8 mouse cellular contexts compared by ENCODE assay signal in the genomic region with DNA sequence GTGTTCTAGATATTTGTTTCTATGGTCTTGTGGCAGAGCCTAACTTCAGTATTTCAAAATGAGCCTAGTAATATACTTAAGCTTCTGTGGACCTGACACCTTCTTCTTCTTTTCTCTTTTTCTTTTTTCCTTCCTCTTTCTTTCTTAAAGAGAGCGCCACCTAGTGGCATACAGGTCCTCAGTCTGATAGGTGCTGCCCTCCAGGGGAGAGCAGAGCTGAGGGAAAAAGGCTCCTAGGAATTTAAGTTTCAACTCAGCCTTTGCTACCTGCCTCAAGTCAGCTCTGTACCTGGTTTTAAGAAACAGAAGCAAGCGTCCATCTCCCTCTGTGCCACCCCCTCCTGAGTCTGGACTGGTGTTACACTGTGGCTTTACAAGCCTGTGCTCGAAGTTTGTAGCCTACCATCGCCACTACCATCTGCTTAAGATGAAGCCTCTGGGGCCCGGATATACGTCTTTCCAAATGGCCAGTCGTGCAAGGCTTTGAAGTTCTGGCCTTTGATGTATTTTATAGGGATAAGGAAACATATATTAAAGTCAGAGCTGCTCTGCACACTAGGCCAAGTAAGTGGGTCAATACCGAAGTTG.
DNase-seq lines count a peak whose midpoint lies in the region; ATAC-seq lines count a peak whose summit lies in the region.

No protein-coding gene starts in this region.

- H3K4me1 ChIP-seq in midbrain, embryonic 10.5 days: peaks cover 16% of the 10 kb centered on the region
- peaks cover 5% of the 10 kb centered on the region; the same call in 1 of the 2 replicates for H3K4me1 ChIP-seq in midbrain, embryonic 15.5 days

- H3K27ac ChIP-seq in midbrain, embryonic 10.5 days (replicated peaks): no peak overlapping the region
- no peak overlapping the region for H3K27ac ChIP-seq in midbrain, embryonic 15.5 days

- H3K4me2 ChIP-seq in midbrain, embryonic 15.5 days: no peak overlapping the region

- H3K4me3 ChIP-seq in midbrain, embryonic 10.5 days: no peak overlapping the region
- no peak overlapping the region for H3K4me3 ChIP-seq in midbrain, embryonic 15.5 days

- 60% methylated on average over 8 of the region's 8 CpGs for WGBS in midbrain, embryonic 10.5 days
- 57% methylated on average over 8 of the region's 8 CpGs for WGBS in midbrain, embryonic 15.5 days

- DNase-seq in adrenal gland, postnatal 14 days: peak; percentile 54
- no peak for DNase-seq in adrenal gland, postnatal 4 days (ENCODE audit: low spot score in 2 of 2)
- peak; percentile 36 for DNase-seq in midbrain, embryonic 10.5 days (ENCODE audit: low spot score)
- DNase-seq in cerebellum, postnatal 10 days: peak; percentile 61 to 65
- peak; percentile 58 for DNase-seq in kidney, postnatal 10 days
- DNase-seq in spleen, postnatal 36 days (ENCODE audit: low spot score in 2 of 2): no peak

- H3K9ac ChIP-seq in midbrain, embryonic 15.5 days: no peak overlapping the region

- H3K36me3 ChIP-seq in midbrain, embryonic 10.5 days: no peaks in the 10 kb centered on the region
- H3K36me3 ChIP-seq in midbrain, embryonic 15.5 days (replicated peaks): no peaks in the 10 kb centered on the region

- no peaks in the 10 kb centered on the region for H3K27me3 ChIP-seq in midbrain, embryonic 10.5 days (ENCODE audit: low read depth, poor library complexity, severe bottlenecking)
- H3K27me3 ChIP-seq in midbrain, embryonic 15.5 days (replicated peaks): no peaks in the 10 kb centered on the region

- H3K9me3 ChIP-seq in midbrain, embryonic 10.5 days (replicated peaks): no peaks in the 10 kb centered on the region
- H3K9me3 ChIP-seq in midbrain, embryonic 15.5 days: no peaks in the 10 kb centered on the region

- no peak for ATAC-seq in midbrain, embryonic 15.5 days (replicated peaks)
- ATAC-seq in megakaryocyte progenitor cell, adult 5-6 weeks (replicated peaks; ENCODE audit: poor library complexity): peak; percentile 93

Comparison
In these comparisons a context has a peak if more than half of its experiments do, and no peak if none do; other contexts are left out.
1. DNase-seq: peak in adrenal gland, postnatal 14 days (single experiment), midbrain, embryonic 10.5 days (single experiment), cerebellum, postnatal 10 days (2 of 2) and kidney, postnatal 10 days (single experiment); none in adrenal gland, postnatal 4 days (0 of 2) and spleen, postnatal 36 days (0 of 2).